Mouse (Mus musculus): ENCODE results near the gene Zfp839.

Gene Zfp839

DNA sequence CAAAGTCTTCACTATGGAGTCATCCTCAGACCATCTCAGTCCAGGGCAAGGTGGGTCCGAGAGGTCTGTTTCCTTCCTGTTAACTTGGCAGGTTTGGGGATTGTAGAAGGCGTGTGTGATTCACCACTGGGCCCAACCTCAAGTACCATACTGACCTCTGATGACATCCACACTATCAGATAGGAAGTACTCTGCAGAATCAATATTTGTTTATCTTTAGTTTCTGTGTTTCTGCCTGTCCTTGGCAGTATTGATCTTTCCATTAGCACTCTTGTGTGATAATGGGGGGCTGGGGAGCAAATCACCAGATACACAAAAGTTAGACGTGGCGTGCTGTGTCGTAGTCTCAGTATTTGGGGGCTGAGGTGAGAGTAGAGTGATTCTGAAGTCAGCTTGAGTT lies 21.2 kb downstream of the Zfp839 start:
- in situ Hi-C loops (cut with MboI, MseI) = no loop called here

DNA sequence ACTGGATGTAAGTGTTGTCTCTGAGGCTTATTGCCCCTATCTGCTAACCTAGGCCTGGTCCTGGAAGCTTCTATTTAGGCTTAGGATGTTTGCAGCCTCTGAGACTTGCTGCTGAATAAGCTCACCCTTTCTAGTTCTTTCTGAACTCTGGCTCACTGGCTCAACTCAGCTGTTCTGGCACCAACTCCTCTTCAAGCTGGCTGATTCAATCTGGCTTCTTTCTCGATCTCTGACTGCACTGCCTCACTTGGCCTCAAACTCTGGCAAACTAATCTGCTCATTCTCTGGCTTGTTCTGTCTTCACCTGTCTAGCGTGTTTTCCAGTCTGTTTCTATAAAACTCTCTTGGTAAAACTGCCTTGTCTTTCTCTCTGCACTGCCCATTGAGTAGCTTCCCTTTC lies 25.3 kb downstream of the Zfp839 start:
- in situ Hi-C loops (cut with MboI, MseI) = no loop called here

DNA sequence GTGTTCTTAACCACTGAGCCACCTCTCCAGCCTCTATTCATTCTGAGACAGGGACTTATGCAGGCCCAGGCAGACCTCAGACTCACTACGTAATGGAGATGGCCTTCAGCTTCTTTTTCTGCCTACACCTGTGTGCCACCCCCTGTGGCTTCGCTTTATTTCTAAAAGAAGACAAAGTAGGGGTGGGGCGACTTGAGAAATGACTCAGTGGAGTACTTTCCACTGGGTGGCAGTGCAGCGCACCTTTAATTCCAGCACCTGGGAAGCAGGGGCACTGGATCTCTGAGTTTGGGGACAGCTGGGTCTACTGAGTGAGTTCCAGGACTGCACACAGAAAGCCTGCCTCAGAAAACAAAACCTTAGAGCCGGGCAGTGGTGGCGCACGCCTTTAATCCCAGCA lies 32.2 kb downstream of the Zfp839 start:
- in situ Hi-C loops (cut with MboI, MseI) = no loop called here

DNA sequence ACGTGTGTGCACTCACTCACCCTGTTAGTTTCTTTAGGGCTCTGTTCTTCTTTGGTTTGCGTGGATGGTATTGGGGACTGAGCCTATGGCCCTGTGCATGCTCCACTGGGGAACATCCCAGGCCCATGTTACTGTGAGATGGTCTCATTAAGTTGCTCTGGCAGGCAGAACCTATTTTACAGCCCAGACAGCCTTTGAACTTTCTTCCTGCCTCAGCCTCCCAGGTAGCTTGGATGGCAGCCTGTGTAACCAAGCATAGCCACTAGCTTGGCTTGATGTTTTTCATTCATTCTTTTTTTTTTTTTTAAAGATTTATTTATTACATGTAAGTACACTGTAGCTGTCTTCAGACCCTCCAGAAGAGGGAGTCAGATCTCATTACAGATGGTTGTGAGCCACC lies 35.2 kb downstream of the Zfp839 start:
- in situ Hi-C loops (cut with MboI, MseI) = no loop called here

DNA sequence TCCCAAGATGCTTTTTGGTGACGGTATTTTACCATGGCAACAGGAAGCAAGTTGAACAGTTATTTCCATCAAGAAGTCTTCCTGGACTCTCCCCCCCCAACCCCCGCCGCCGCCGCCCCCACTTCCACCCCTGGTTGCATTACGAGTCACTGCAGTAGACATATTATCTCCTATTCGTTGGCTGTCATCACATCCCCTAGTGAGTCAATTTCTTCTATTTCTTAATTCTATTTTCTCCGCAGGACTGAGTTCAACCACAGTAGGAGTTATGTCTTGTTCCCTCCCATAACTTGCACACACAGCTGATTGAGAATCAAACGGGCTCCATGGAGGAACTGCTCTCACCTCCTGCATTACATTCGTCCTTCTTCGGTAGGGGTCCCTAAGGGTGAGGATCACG lies 38.1 kb downstream of the Zfp839 start:
- in situ Hi-C loops (cut with MboI, MseI) = no loop called here

DNA sequence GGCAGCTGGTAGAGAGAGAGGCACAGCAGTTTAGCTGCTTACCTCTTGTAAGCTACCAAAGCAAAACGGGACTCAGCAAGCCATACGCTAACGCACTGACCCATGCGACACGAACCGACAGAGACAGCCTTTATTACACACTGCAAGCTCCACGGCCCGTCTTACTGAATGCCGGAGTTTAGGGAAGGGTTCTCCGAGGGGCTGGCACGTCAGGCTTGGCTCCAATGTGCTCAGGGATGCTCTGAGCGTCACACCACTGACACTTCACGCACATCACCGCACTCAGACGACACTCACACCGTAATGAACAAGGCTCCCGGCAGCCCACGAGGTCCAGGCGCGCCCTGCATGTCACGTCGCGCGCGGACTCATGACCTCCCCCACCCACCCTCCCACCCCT lies 38.6 kb downstream of the Zfp839 start:
- in situ Hi-C loops (cut with MboI, MseI) = no loop called here

DNA sequence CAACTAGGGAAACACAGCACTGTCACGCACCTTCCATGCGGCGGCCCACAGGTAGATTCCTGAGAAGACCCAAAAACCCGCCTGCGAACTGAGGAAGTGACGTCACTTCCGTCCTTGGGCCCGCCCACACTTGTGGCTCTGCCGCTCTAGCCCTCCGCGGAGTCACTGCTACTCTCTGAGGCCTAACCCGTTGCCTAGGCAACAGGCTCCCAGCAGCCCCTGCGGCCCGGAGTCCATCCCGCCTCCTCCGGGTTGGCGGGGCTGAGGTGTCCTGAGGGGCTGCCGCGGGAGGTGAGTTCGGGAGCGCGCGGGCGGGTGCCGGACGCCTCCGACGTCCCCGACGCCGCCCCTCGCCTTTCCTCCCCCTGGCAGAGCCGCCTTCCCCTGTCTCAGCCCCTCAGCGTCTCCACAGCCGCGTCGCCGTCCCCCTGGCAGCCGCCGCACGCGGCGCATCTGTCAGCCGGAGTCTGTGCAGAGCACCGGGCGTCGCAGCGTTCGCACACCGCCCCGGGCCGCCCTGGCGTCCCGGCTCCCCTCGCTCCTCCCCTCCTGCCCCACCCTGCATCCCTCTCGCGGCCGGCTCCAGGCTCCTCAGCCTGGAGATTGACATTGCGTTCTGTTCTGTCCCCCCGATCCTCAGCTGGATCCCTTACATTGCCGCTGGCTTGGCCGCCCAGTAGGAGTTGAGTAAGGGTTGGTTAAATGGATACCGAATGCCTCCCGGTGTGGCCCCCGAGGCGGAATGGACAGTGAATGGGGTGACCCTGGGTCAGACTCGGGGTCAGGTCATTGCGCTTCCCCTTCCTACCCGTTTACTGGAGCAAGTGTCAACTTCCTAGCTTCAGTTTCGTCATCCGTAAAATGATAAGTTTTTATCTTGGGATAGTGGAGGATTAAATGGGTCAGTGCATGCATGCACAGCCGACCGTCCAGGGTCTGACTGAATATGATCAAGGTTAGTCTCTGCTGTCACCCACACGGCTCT lies 39.3 kb downstream of the Zfp839 start, which contains the start of the genes Cinp and Tecpr2:
TSS of gene Cinp (minus strand) at position 110 of the 985 bp plus-strand sequence.
TSS of gene Tecpr2 (plus strand) at position 229 of the 985 bp plus-strand sequence.
- in situ Hi-C loops (cut with MboI, MseI) = no loop called here

DNA sequence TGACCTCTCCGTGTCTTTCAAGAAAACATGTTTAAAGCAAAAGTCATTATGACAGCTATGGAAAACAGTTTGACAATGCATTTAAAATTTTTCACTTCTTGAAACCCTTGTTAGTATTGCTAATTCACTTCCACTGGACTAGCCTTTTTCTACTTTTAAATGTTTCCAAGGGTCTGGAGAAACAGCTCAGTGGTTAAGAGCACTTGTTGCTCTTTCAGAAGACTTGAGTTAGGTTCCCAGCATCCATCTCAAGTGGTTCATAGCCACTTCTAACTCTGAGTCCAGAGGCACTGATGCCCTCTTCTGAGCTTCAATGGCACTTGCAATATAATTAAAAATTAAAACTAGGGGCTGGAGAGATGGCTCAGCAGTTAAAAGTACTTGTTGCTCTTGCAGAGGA lies 41.8 kb downstream of the Zfp839 start:
- in situ Hi-C loops (cut with MboI, MseI) = no loop called here

DNA sequence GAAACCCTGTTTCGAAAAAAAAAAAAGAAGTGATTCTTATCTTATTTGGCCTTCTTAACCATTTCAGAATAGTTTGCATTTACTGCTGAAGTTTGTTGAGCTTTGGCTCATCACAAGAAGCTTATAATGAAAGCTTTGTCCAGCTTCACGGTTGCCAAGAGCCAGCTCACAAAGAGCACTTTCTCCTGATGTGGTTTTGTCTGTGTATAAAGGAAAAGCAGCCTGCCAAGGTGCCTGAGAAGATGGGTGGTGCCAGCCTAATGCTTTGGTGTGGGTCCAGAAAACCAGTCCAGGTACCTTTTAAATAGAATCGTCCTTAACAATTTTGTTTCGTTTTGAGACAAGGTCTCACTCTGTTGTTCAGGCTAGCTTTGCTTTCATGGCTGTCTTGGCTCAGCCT lies 52.1 kb downstream of the Zfp839 start:
- in situ Hi-C loops (cut with MboI, MseI) = loop anchor here (5.0 kb wide), 1 partner anchor 145 kb away; no protein-coding TSS in a partner anchor

DNA sequence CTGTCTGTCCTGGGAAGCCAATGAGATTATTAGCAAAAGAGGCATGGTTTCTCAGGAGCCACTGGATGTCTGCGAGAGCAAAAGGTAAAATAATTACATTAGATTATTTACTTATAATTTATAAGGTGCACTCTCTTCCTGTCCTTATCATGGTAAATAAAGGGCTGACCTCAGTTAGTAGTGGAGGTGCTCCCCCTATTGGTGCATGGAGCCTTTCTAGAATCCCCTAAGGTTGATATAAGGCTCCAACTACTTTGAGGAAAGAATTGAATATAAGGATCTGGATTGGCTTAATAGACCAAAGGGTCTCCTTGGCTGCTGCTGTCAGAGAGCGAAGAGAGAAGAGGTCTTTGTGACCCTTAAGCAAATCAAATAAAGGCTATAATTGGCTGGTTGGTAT lies 53.5 kb downstream of the Zfp839 start:
- in situ Hi-C loops (cut with MboI, MseI) = loop anchor here (5.0 kb wide), 1 partner anchor 146 kb away; no protein-coding TSS in a partner anchor

DNA sequence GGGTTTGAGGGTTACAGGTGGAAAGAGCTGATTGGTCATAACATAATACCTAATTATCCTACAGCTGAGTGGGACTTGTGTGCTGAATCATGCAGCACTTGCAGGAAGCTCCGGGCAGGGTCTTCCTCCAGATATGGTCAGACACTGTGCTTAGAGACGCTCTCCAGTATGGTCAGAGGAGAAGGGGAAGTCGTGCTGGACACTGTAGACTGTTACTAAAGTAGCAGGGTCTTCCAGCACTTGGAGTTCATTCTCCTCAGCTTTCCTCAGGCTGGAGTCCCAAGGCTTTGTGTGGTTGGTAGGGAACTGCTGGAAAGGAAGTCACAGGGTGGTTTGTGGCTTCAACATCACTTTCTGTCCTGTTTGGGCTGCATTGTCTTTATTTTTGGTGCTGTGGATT lies 57.8 kb downstream of the Zfp839 start:
- in situ Hi-C loops (cut with MboI, MseI) = no loop called here

DNA sequence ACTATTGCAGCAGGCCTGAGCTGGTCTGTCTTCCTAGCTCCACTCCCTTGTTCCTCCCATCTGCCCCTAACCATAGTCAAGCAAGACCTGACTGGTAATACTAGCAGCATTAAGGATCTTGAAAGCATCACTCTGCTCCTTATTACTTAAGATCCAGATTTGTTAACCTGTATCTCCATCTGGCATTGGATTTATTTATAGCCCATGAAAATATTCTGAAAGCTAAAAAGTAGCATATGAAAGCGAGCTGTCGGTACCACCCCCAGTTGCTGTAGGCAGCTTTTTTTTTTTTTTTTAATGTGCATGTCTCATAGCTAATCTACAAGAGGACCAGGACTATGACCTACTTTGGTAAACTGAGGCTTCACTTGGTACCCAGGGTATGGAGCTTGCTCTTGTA lies 59.9 kb downstream of the Zfp839 start:
- in situ Hi-C loops (cut with MboI, MseI) = loop anchor here (10.0 kb wide), 1 partner anchor 1965 kb away; no protein-coding TSS in a partner anchor

DNA sequence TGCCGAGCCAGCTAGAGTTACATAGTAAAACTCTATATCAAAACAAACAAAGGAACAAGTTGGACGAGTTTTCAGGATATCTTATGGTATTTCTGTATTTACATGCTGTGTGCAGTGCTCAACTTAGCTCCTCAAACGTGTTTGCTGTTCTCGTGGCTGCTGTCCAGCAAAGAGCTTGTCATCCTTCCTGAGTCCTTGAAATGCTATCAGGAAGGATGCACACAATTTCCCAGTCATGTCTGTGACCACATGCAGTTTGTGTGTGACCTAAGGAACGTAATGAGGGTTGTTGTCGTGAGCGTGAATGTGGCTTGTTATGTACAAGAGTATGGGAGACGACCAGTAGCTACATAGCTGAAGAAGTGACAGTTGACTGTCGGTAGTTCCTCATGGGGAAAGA lies 65.7 kb downstream of the Zfp839 start:
- in situ Hi-C loops (cut with MboI, MseI) = loop anchor here (10.0 kb wide), 1 partner anchor 1971 kb away; no protein-coding TSS in a partner anchor

Data from T-helper 2 cell (primary cell).